Mouse (Mus musculus) spleen, adult 2 months (tissue): ENCODE results near the gene Krt5. TPM values are rescaled to one million over a fixed set of nuclear protein-coding genes. Genes with fewer than 3 reads are reported as not detected.

ENCODE experiments used
- DNase-seq, 2 experiments: peaks; one replicate each; pipeline versions ENCODE4 v3.0.0 to v3.0.0-alpha.2; 2012 to 2021; ENCODE audit warnings: low spot score in 2 of 2, low read depth in 1 of 2
- H3K27ac ChIP-seq: fragments of 200-500 bp; 2 replicates; pipeline ENCODE4 v1.5.1; 2012; ENCODE audit warnings: low read length, inconsistent platforms; ENCODE audit not compliant: insufficient read depth
- H3K27me3 ChIP-seq: fragments of 200-500 bp; 2 replicates; pipeline ENCODE4 v1.6.1; 2012; ENCODE audit warnings: mild to moderate bottlenecking, moderate library complexity, low read length, inconsistent platforms; ENCODE audit not compliant: control insufficient read depth, insufficient read depth
- H3K36me3 ChIP-seq: fragments of 200-500 bp; 2 replicates; pipeline ENCODE4 v1.6.1; 2012; ENCODE audit warnings: mild to moderate bottlenecking, low read length, inconsistent platforms; ENCODE audit not compliant: control insufficient read depth, insufficient read depth
- H3K4me1 ChIP-seq: fragments of 200-500 bp; 2 replicates; pipeline ENCODE4 v1.6.1; 2011; ENCODE audit warnings: inconsistent platforms; ENCODE audit not compliant: control insufficient read depth, insufficient read depth, insufficient read length
- H3K4me3 ChIP-seq: fragments of 200-500 bp; 2 replicates; pipeline ENCODE4 v1.5.1; 2011; ENCODE audit warnings: mild to moderate bottlenecking, inconsistent platforms; ENCODE audit not compliant: insufficient read depth, insufficient read length; ENCODE audit errors: extremely low read depth
- CTCF ChIP-seq: fragments of 200-500 bp; IDR thresholded peaks from 2 replicates; pipeline ENCODE4 v1.5.1; 2011; ENCODE audit warnings: mild to moderate bottlenecking, inconsistent platforms; ENCODE audit not compliant: insufficient read depth, insufficient read length, insufficient replicate concordance; ENCODE audit errors: extremely low read depth
- POLR2A ChIP-seq: fragments of 200-500 bp; IDR thresholded peaks from 2 replicates; pipeline ENCODE4 v1.6.1; 2011; ENCODE audit warnings: low read depth, low read length, inconsistent platforms
- WGBS: fragments of 180-500 bp; shearing (Covaris S2); methylation state at CpG from one replicate; pipeline ENCODE4 v1.1.7; 2018; 5-methylcytosine and 5-hydroxymethylcytosine counted together
- polyA plus RNA-seq: library from polyadenylated mRNA; depleted of rRNA; stranded (reverse); fragments of >200 nt; gene quantifications from 2 replicates; pipeline ENCODE4 v1.2.3, GENCODE M21; 2012

Krt5 gene
- polyA plus RNA-seq, 1 experiment = not detected

- TF ChIP-seq CTCF (no peak), POLR2A (no peak)
- 82% methylated on average over 8 of the region's 8 CpGs for WGBS
These were observed 1.0 kb upstream of the Krt5 start for GRCm38 (mm10) chr15:101713731-101714130.

GRCm38 (mm10) chr15:101708683-101709082 is 4.0 kb downstream of the Krt5 start:
- WGBS = 67% methylated on average over 11 of the region's 11 CpGs
- Histone ChIP-seq H3K36me3 (no peaks in the 10 kb centered on the region), H3K4me3 (no peak overlapping the region), H3K27me3 (no peaks in the 10 kb centered on the region), H3K27ac (no peak overlapping the region), H3K4me1 (no peaks in the 10 kb centered on the region)
- TF ChIP-seq CTCF (no peak), POLR2A (no peak)
- no peak for DNase-seq

More at GRCm38 (mm10) chr15:101713731-101714130, 1.0 kb upstream of the Krt5 start:
- no peak for DNase-seq
- Histone ChIP-seq H3K36me3 (no peaks in the 10 kb centered on the region), H3K4me3 (no peak overlapping the region), H3K4me1 (no peaks in the 10 kb centered on the region), H3K27ac (no peak overlapping the region), H3K27me3 (no peaks in the 10 kb centered on the region)

GRCm38 (mm10) chr15:101707454-101707853 is 5.2 kb downstream of the Krt5 start:
- no peak overlapping the region for H3K4me3 ChIP-seq
- H3K36me3 ChIP-seq = no peaks in the 10 kb centered on the region
- TF ChIP-seq CTCF (no peak), POLR2A (no peak)
- H3K4me1 ChIP-seq = no peaks in the 10 kb centered on the region
- WGBS = 88% methylated on average over 9 of the region's 9 CpGs
- no peaks in the 10 kb centered on the region for H3K27me3 ChIP-seq
- H3K27ac ChIP-seq = no peak overlapping the region
- no peak for DNase-seq

GRCm38 (mm10) chr15:101704066-101704465 is 8.6 kb downstream of the Krt5 start:
- Histone ChIP-seq H3K27me3 (no peaks in the 10 kb centered on the region), H3K27ac (no peak overlapping the region), H3K4me1 (no peaks in the 10 kb centered on the region), H3K4me3 (no peak overlapping the region), H3K36me3 (no peaks in the 10 kb centered on the region)
- DNase-seq = no peak
- TF ChIP-seq POLR2A (no peak), CTCF (no peak)
- WGBS = 69% methylated on average over 4 of the region's 4 CpGs

GRCm38 (mm10) chr15:101702380-101702779 is 10.3 kb downstream of the Krt5 start:
- Histone ChIP-seq H3K36me3 (no peaks in the 10 kb centered on the region), H3K27ac (no peak overlapping the region), H3K27me3 (no peaks in the 10 kb centered on the region), H3K4me1 (no peaks in the 10 kb centered on the region), H3K4me3 (no peak overlapping the region)
- no peak for DNase-seq
- 56% methylated on average over 2 of the region's 2 CpGs for WGBS
- TF ChIP-seq CTCF = no peak
- TF ChIP-seq POLR2A = no peak

GRCm38 (mm10) chr15:101699866-101700265 is 12.8 kb downstream of the Krt5 start:
- WGBS = 84% methylated on average over 8 of the region's 8 CpGs
- no peaks in the 10 kb centered on the region for H3K4me1 ChIP-seq
- DNase-seq = no peak
- no peak overlapping the region for H3K4me3 ChIP-seq
- H3K36me3 ChIP-seq = no peaks in the 10 kb centered on the region
- no peaks in the 10 kb centered on the region for H3K27me3 ChIP-seq
- TF ChIP-seq CTCF (no peak), POLR2A (no peak)
- no peak overlapping the region for H3K27ac ChIP-seq

GRCm38 (mm10) chr15:101699192-101699591 is 13.5 kb downstream of the Krt5 start:
- TF ChIP-seq CTCF = no peak
- no peak for TF ChIP-seq POLR2A
- Histone ChIP-seq H3K4me1 (no peaks in the 10 kb centered on the region), H3K4me3 (no peak overlapping the region), H3K36me3 (no peaks in the 10 kb centered on the region), H3K27me3 (no peaks in the 10 kb centered on the region), H3K27ac (no peak overlapping the region)
- WGBS = 49% methylated on average over 3 of the region's 3 CpGs
- DNase-seq = no peak
